Comparison of ENCODE assay signal across 34 mouse cellular contexts in the genomic region with DNA sequence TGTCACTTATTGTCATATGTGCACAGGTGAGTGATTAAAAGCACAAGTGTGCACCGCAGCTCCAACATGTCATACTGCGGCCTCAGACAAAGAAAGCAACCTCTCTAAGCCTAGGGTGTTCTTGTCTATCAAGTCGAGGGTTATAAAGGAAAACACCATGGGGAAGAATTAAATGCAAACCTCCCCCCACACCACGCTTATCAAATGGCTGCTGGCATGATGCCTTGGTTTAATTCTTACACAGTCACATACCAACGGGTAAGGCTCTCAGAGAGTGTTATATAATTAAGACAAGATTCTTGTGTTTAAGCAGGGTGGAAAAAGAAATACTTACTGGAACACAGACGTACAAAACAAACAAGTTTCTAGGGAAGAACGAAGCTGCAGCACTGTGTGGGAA. TPM values are rescaled to one million over a fixed set of nuclear protein-coding genes. Genes with fewer than 3 reads are reported as not detected.
DNase-seq lines count a peak whose midpoint lies in the region; ATAC-seq and TF ChIP-seq lines count a peak whose summit lies in the region.
"Had no signal": no experiment of that assay in that cellular context is flagged by ENCODE, and none has a peak within 500 bp of the region (broad histone marks: within the 10 kb centered on the region; RNA-seq: fewer than 3 reads in every experiment).

No protein-coding gene starts in this region.

- peak; percentile 44; the same call in 1 of the 2 replicates for ATAC-seq in frontal cortex, adult (ENCODE audit: low TSS enrichment)
- no peak; the same call in 1 of the 2 replicates for ATAC-seq in heart, embryonic 16.5 days (replicated peaks; ENCODE audit: extremely low read depth, insufficient read depth, low FRiP score)
- ATAC-seq in lung, postnatal 0 days, result no peak
- 0 out of 2 replicates have a peak, but pooled peaks have one; percentile 23 for ATAC-seq in megakaryocyte progenitor cell, adult 5-6 weeks (replicated peaks; ENCODE audit: poor library complexity)
- ATAC-seq: inflammation-experienced regulatory T-cells, adult 6 months; midbrain, embryonic 15.5 days; Patski had no signal

- H3K9ac ChIP-seq in heart, embryonic 16.5 days (ENCODE audit: low read length), result 0 out of 2 replicates have a peak overlapping the region, but pooled peaks have one; percentile 15
- no peak overlapping the region for H3K9ac ChIP-seq in lung, postnatal 0 days (replicated peaks; ENCODE audit: low read depth)
- H3K9ac ChIP-seq: embryonic facial prominence, embryonic 15.5 days; forebrain, embryonic 12.5 days; hindbrain, embryonic 15.5 days; limb, embryonic 15.5 days; liver, embryonic 13.5 days; midbrain, embryonic 15.5 days; neural tube, embryonic 15.5 days had no signal

- TF ChIP-seq EP300 in lung, postnatal 0 days (IDR thresholded peaks at IDR 0.05), result no peak

- 36% methylated on average over 7 of the region's 7 CpGs for WGBS in heart, embryonic 16.5 days
- 43% methylated on average over 7 of the region's 7 CpGs for WGBS in lung, postnatal 0 days

- peak overlapping the region; percentile 35 for H3K4me2 ChIP-seq in heart, embryonic 16.5 days (ENCODE audit: low read depth, low read length)
- H3K4me2 ChIP-seq in lung, postnatal 0 days (replicated peaks; ENCODE audit: low read depth, low read length), result peak overlapping the region; percentile 30; the same call in 1 of the 2 replicates
- H3K4me2 ChIP-seq: embryonic facial prominence, embryonic 15.5 days; forebrain, embryonic 12.5 days; hindbrain, embryonic 15.5 days; limb, embryonic 15.5 days; liver, embryonic 13.5 days; midbrain, embryonic 15.5 days; neural tube, embryonic 15.5 days had no signal

- no peaks in the 10 kb centered on the region for H3K9me3 ChIP-seq in heart, embryonic 16.5 days (replicated peaks; ENCODE audit: control insufficient read depth, low read length)
- no peaks in the 10 kb centered on the region for H3K9me3 ChIP-seq in lung, postnatal 0 days (ENCODE audit: low read length)
- H3K9me3 ChIP-seq: embryonic facial prominence, embryonic 15.5 days; forebrain, embryonic 12.5 days; G1E; hindbrain, embryonic 10.5 days; hindbrain, embryonic 15.5 days; limb, embryonic 10.5 days; limb, embryonic 15.5 days; liver, embryonic 13.5 days; midbrain, embryonic 10.5 days; midbrain, embryonic 15.5 days; neural tube, embryonic 15.5 days had no signal

- H3K4me3 ChIP-seq in heart, embryonic 16.5 days (ENCODE audit: low read length), result no peak overlapping the region
- no peak overlapping the region for H3K4me3 ChIP-seq in lung, postnatal 0 days (ENCODE audit: low read depth, low read length)
- H3K4me3 ChIP-seq: embryonic facial prominence, embryonic 15.5 days; forebrain, embryonic 12.5 days; gastrocnemius, adult 2 months; heart, adult 2 months; hindbrain, embryonic 10.5 days; hindbrain, embryonic 15.5 days; limb, embryonic 10.5 days; limb, embryonic 15.5 days; liver, embryonic 13.5 days; midbrain, embryonic 10.5 days; midbrain, embryonic 15.5 days; neural tube, embryonic 15.5 days had no signal

- no peaks in the 10 kb centered on the region for H3K36me3 ChIP-seq in heart, embryonic 16.5 days (ENCODE audit: control insufficient read depth, insufficient read depth)
- no peaks in the 10 kb centered on the region for H3K36me3 ChIP-seq in lung, postnatal 0 days (ENCODE audit: insufficient read depth, low read length)
- H3K36me3 ChIP-seq: embryonic facial prominence, embryonic 15.5 days; forebrain, embryonic 12.5 days; G1E; hindbrain, embryonic 10.5 days; hindbrain, embryonic 15.5 days; limb, embryonic 10.5 days; limb, embryonic 15.5 days; liver, embryonic 13.5 days; midbrain, embryonic 10.5 days; midbrain, embryonic 15.5 days; neural tube, embryonic 15.5 days had no signal

- H3K27ac ChIP-seq in heart, embryonic 16.5 days (ENCODE audit: low read length), result no peak overlapping the region
- no peak overlapping the region for H3K27ac ChIP-seq in lung, postnatal 0 days (ENCODE audit: low read length)
- H3K27ac ChIP-seq: embryonic facial prominence, embryonic 15.5 days; forebrain, embryonic 12.5 days; gastrocnemius, adult 2 months; heart, adult 2 months; hindbrain, embryonic 10.5 days; hindbrain, embryonic 15.5 days; limb, embryonic 10.5 days; limb, embryonic 15.5 days; liver, embryonic 13.5 days; macrophage; midbrain, embryonic 10.5 days; midbrain, embryonic 15.5 days; neural tube, embryonic 15.5 days had no signal

- no peak for TF ChIP-seq CTCF in lung, postnatal 0 days (IDR thresholded peaks at IDR 0.05)

- H3K4me1 ChIP-seq in heart, embryonic 16.5 days (ENCODE audit: control insufficient read depth, insufficient read depth, low read length), result peaks cover 12% of the 10 kb centered on the region
- no peaks in the 10 kb centered on the region for H3K4me1 ChIP-seq in lung, postnatal 0 days (ENCODE audit: insufficient read depth, low read depth, low read length)
- H3K4me1 ChIP-seq: embryonic facial prominence, embryonic 15.5 days; hindbrain, embryonic 10.5 days; hindbrain, embryonic 15.5 days; limb, embryonic 10.5 days; limb, embryonic 15.5 days; midbrain, embryonic 10.5 days; midbrain, embryonic 15.5 days; neural tube, embryonic 15.5 days had no signal

- no peaks in the 10 kb centered on the region for H3K27me3 ChIP-seq in heart, embryonic 16.5 days (ENCODE audit: control insufficient read depth, insufficient read depth, low read length)
- no peaks in the 10 kb centered on the region for H3K27me3 ChIP-seq in lung, postnatal 0 days (replicated peaks; ENCODE audit: insufficient read depth, low read length)
- H3K27me3 ChIP-seq: embryonic facial prominence, embryonic 15.5 days; forebrain, embryonic 12.5 days; hindbrain, embryonic 15.5 days; limb, embryonic 15.5 days; liver, embryonic 13.5 days; midbrain, embryonic 15.5 days; neural tube, embryonic 15.5 days; Patski had no signal

- DNase-seq in frontal cortex, postnatal 14 days (ENCODE audit: low spot score in 2 of 2), result no peak
- no peak for DNase-seq in heart, postnatal 4 days
- DNase-seq in lung, postnatal 0 days (ENCODE audit: low spot score), result no peak
- no peak for DNase-seq in lung, adult 18-20 months
- DNase-seq in gastrocnemius, adult 18-20 months (ENCODE audit: low spot score), result no peak
- DNase-seq: adrenal gland, postnatal 10 days; cerebellum, adult 11 months; cerebellum, postnatal 10 days; gastrocnemius, adult 2 months; heart, adult 2 months; kidney, adult 11 months; kidney, postnatal 14 days; layer of hippocampus, adult 9-11 months; liver, embryonic 13.5 days; retina, postnatal 1 day; right cerebral cortex, postnatal 14 days; thymus, postnatal 14 days had no signal

RNA-seq across cellular contexts. Expression of a gene that starts 16.8 kb away (rescaled TPM):
- polyA plus RNA-seq in heart, embryonic 16.5 days (2015; fragmentation: Nextera tagmentation; extraction: Ambion mirVana), result 0.56 and 2.0 TPM in 2 replicates
- total RNA-seq in heart, postnatal 4 days (2021), result under 1 TPM; 0.23 to 0.45 TPM
- 0.19 and 0.32 TPM in 2 replicates for polyA plus RNA-seq in lung, postnatal 0 days (2015; fragmentation: Nextera tagmentation; extraction: Ambion mirVana)
- 0.57 and 1.2 TPM in 2 replicates for total RNA-seq in megakaryocyte progenitor cell, adult 5-6 weeks (2015)
- total RNA-seq in megakaryocyte progenitor cell, adult 5-6 weeks (2017), result 0.08 and 0.41 TPM in 2 replicates
- not detected for total RNA-seq in gastrocnemius, adult 18-20 months (2021)
- polyA plus RNA-seq: forebrain, embryonic 12.5 days; G1E; hindbrain, embryonic 10.5 days; kidney, embryonic 14.5 days; limb, embryonic 10.5 days; liver, embryonic 13.5 days; midbrain, embryonic 10.5 days had no signal

Comparison
In these comparisons a context has a peak if more than half of its experiments do, and no peak if none do; other contexts are left out.
1. ATAC-seq: peak in frontal cortex, adult (single experiment) and megakaryocyte progenitor cell, adult 5-6 weeks (single experiment); none in heart, embryonic 16.5 days (single experiment) and lung, postnatal 0 days (single experiment).